Mouse (Mus musculus) urinary bladder, adult 2 months (tissue): ENCODE data around the gene Adamts6. TPM values are rescaled to one million over a fixed set of nuclear protein-coding genes. Genes with fewer than 3 reads are reported as not detected.

Experiments used
- DNase-seq: peaks from one replicate; pipeline ENCODE4 v3.0.0; 2022; ENCODE audit warnings: low spot score
- polyA plus RNA-seq: library from polyadenylated mRNA; depleted of rRNA; stranded (reverse); fragments of >200 nt; gene quantifications from 2 replicates; pipeline ENCODE4 v1.2.3, GENCODE M21; 2012; rRNA removed

The Adamts6 gene
- polyA plus RNA-seq, 1 experiment: 10.4 TPM

GRCm38 (mm10) chr13:104516766-104517364, 229.2 kb downstream of the Adamts6 start:
- DNase-seq: no peak

GRCm38 (mm10) chr13:104517638-104518311, 230.1 kb downstream of the Adamts6 start:
- DNase-seq: no peak

GRCm38 (mm10) chr13:104518312-104519005, 230.8 kb downstream of the Adamts6 start:
- DNase-seq: peak; percentile 48

GRCm38 (mm10) chr13:104519006-104519695, 231.5 kb downstream of the Adamts6 start:
- DNase-seq: no peak

DNA sequence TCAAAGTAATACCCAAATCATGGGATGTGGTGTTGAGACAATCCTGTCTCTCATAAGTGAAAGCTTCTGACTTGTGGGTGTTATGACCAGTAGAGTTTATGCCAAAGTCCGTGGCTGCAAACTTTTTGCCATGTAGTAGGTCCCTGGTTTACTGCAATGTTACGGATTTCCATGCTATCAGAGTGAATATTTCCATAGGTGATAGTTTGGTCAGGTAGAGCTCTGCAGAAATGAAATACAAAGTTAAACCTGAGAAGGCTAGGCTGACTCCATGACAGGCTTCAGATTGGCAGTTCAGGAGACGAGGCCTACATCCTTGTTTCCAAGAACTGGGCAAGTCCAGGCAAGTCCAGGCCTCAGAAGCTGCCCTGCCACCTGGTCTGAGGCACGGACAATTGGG, 232.3 kb downstream of the Adamts6 start:
- DNase-seq: no peak

DNA sequence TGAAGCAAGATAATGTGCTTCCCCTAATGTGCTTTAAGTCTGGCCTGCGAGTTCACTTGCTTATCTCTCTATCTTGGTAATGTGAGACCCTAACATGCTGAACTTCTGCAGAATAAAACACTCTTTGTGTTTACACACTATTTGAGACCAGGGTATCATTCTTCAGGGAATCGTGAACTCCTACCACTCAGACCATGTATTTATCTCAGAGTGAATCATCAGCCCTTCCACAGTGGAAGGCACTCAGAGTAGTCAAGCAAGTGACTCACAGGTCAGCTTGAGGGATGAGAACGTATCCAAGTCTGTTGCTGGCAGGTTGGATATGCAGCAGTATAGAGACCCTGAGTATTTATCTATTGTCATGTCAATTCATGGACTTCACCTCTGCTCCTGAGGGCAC, 232.8 kb downstream of the Adamts6 start:
- no peak for DNase-seq

GRCm38 (mm10) chr13:104521532-104521931, 233.9 kb downstream of the Adamts6 start:
- DNase-seq: no peak

- DNase-seq: no peak
These were observed 238.0 kb downstream of the Adamts6 start for GRCm38 (mm10) chr13:104525656-104526055.

- DNase-seq: no peak
These were observed 241.6 kb downstream of the Adamts6 start for GRCm38 (mm10) chr13:104529238-104529637.

DNA sequence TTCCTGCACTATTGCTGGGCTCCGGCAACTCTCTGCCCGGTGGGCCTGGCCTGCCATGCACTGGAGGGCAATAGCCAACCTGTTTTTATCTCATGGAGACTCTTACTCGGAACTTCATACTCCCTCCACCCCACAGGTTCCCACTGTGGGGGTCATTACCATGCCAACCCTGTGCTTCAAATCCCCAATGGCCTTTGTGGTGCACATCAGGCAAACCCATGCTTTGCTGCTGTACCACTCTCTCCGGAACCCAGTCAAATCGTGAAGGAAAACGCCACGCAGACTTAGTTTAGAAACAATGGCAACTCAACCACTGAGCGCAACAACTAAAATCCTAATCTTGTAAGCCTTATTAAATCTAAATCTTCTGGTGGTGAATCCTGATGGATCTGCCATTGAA, 244.2 kb downstream of the Adamts6 start:
- DNase-seq: no peak

- no peak for DNase-seq
These were observed 245.1 kb downstream of the Adamts6 start for GRCm38 (mm10) chr13:104532723-104533122.

DNA sequence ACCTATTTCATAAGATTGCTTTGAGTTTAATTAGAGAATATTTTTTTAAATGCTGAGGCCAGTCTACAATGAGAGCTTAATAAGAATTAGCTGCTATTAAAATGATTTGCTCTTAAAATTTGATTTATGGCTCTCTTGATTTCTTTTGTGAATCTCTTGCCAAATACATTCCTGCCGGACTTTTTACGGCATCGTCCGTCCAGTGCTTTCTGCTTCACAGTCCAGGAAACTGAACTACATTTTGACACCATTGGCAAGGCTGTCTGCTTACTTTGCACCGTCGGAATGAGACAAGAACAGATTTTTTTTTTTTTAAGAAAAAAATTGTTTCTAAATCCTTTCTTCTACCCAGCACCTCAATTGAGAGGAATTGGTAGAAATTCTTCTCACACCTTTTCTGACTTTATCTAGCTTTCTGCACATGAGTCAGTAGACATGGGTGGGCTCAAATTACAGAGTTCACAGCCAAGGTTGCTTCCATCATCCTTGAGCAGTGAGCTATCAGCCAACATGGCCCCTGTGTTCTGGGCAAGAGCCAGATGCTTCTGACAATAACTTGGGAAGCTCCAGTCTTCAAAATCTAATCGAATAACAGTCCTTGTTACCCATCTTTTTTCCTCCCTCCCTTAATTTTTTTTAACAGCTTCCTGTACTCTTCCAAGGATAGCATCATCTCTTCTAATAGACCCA, 246.3 kb downstream of the Adamts6 start:
- DNase-seq: no peak

DNA sequence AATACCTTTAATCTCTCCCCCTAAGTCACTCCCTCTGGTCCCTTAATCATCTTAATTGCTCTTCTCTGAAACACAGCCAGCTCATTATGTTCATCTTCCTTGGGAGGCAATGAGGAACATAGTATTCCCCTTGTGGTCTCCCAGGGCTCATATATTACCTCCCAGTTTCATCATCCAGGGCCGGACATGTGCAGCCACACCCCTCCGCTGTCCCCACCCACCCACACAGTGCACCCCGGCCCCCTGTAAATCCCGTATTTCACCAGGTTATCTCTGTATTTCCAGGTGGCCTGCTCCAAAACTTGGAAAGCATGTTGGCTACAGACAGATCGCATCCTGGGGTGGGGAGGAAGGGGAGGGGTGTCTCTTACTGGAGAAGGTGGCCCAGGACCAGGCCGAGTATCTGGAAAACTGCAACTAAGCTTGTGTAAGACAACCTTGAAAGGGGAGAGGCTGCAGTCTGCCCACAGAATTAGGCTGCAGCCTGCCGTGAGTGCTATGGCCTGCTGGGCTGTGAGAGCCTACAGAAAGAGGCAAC, 253.3 kb downstream of the Adamts6 start:
- DNase-seq: no peak

DNA sequence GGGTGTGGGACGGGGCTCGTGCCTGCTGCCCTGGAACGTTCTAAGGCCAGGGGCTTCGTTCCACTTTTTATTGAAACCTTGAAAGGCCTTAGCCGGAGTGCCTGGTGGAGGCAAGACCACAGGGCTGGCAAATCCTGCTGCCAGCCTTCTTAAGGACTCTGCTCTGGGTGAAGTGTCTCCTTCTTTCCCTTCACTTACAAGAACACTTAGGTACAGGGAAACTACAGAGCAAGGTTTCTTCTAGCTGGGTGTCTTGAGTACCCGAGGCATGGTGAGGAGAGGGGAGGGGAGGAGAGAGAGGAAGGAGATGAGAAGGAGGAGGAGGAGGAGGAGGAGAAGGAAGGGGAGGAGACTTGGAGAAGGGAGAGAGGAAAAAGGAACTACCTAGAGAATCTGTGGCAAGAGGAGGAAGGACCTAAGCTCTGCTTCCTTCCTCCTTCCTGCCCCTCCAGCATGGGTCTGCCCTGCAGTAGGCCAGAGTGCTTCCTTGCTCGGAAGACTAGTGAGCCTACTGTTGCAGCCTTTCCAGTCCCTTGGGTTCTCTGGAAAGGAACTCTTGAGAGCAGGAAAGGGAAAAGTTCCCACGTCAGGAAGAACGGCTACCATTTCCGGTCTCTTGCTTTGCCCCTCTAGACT, 254.6 kb downstream of the Adamts6 start:
- DNase-seq: no peak

DNA sequence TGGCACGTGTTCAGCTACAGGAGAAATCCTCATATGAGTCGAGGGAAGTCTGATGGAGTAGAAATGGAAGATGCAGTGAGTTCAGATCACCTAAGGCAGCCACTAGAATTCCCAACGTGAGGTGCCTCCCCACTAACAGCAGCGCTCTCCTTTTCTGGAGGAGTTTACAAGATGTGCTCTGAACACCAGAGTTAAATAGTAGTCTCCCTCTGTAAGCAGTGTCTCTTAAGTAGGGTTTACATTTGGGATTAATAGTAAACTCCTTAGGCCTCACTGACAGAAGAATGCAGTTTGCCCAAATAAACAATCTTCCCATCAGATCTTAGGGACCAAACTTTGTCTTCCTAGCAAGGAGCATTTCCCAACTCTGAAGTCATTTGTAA, 255.1 kb downstream of the Adamts6 start:
- DNase-seq: no peak

Other genes with a start within 250 kb of the Adamts6 start
- 12.6 and 13.0 TPM in 2 replicates for gene Nln, start 178.2 kb upstream of the Adamts6 start, polyA plus RNA-seq
- 2.7 and 3.0 TPM in 2 replicates for gene Sgtb, start 178.1 kb upstream of the Adamts6 start, polyA plus RNA-seq
- gene Trappc13, start 109.4 kb upstream of the Adamts6 start, polyA plus RNA-seq: 24.3 and 25.0 TPM in 2 replicates
- gene Trim23, start 109.0 kb upstream of the Adamts6 start, polyA plus RNA-seq: 15.7 and 17.0 TPM in 2 replicates
- gene Cenpk, start 59.2 kb upstream of the Adamts6 start, polyA plus RNA-seq: 1.9 and 2.2 TPM in 2 replicates
- gene Ppwd1, start 59.0 kb upstream of the Adamts6 start, polyA plus RNA-seq: 5.1 and 7.9 TPM in 2 replicates